Mouse (Mus musculus) hindbrain, embryonic 10.5 days (tissue): ENCODE results near the gene Zfp51. TPM values are rescaled to one million over a fixed set of nuclear protein-coding genes. Genes with fewer than 3 reads are reported as not detected.
A peak's percentile ranks its signal among the peaks of the same experiment; 100 is the strongest.
"Not testable (repeated sequence)": the region's sequence is repeated elsewhere in the genome, so short reads cannot be mapped to it uniquely, and the experiment has no call there.

ENCODE experiments used
- DNase-seq: peaks from one replicate; pipeline ENCODE4 v3.0.0-alpha.2; 2017; ENCODE audit warnings: low spot score
- H3K27ac ChIP-seq: fragments of 300-500 bp; sonication (generic); 2 replicates; pipeline ENCODE4 v1.5.1; 2016; ENCODE audit warnings: mild to moderate bottlenecking, moderate library complexity
- H3K27me3 ChIP-seq: fragments of 300-500 bp; sonication (generic); 2 replicates; pipeline ENCODE4 v1.6.1; 2016; ENCODE audit warnings: mild to moderate bottlenecking; ENCODE audit not compliant: poor library complexity, insufficient read depth, severe bottlenecking
- H3K36me3 ChIP-seq: fragments of 300-500 bp; sonication (generic); 2 replicates; pipeline ENCODE4 v1.6.1; 2016; ENCODE audit warnings: mild to moderate bottlenecking, moderate library complexity
- H3K4me1 ChIP-seq: fragments of 300-500 bp; sonication (generic); replicated peaks from 2 replicates; pipeline ENCODE4 v1.6.1; 2016; ENCODE audit warnings: mild to moderate bottlenecking
- H3K4me3 ChIP-seq: fragments of 300-500 bp; sonication (generic); 2 replicates; pipeline ENCODE4 v1.5.1; 2016; ENCODE audit warnings: mild to moderate bottlenecking, moderate library complexity
- H3K9me3 ChIP-seq: fragments of 300-500 bp; sonication (generic); 2 replicates; pipeline ENCODE4 v1.6.1; 2016; ENCODE audit warnings: mild to moderate bottlenecking, moderate library complexity
- WGBS: fragments of 180-500 bp; shearing (Covaris S2); methylation state at CpG from one replicate; pipeline ENCODE4 v1.1.7; 2016; 5-methylcytosine and 5-hydroxymethylcytosine counted together
- polyA plus RNA-seq: library from polyadenylated mRNA; unstranded; fragments of >200 nt; fragmentation: Nextera tagmentation; extraction: Ambion mirVana; gene quantifications from 2 replicates; pipeline ENCODE4 v1.2.1, GENCODE M21; 2016

Zfp51 gene
- polyA plus RNA-seq, 1 experiment from 2014 or later, result 11.6 TPM

- WGBS, result 83% methylated on average over 10 of the region's 10 CpGs
- not testable (repeated sequence) for H3K27me3 ChIP-seq, H3K4me1 ChIP-seq, DNase-seq, H3K27ac ChIP-seq, H3K36me3 ChIP-seq, H3K9me3 ChIP-seq, H3K4me3 ChIP-seq
Measured at GRCm38 (mm10) chr17:21478103-21478777, 28.1 kb downstream of the Zfp51 start.

GRCm38 (mm10) chr17:21488760-21489499 is 38.8 kb downstream of the Zfp51 start, which contains the start of gene Zfp53:
Gene Zfp53, plus strand, starts transcription at chr17:21488998.
- H3K9me3 ChIP-seq, result no peaks in the 10 kb centered on the region
- peaks cover 12% of the 10 kb centered on the region for H3K36me3 ChIP-seq
- H3K4me3 ChIP-seq, result peak within 1 kb of the TSS; percentile 68
- H3K4me1 ChIP-seq, result peaks cover 17% of the 10 kb centered on the region
- H3K27ac ChIP-seq, result peak within 1 kb of the TSS; percentile 86
- 2% methylated on average over 34 of the region's 34 CpGs for WGBS
- H3K27me3 ChIP-seq, result no peaks in the 10 kb centered on the region
- peak; percentile 85 for DNase-seq

GRCm38 (mm10) chr17:21489500-21490001 is 39.4 kb downstream of the Zfp51 start:
- peaks cover 17% of the 10 kb centered on the region for H3K4me1 ChIP-seq
- peak overlapping the region; percentile 68 for H3K4me3 ChIP-seq
- 25% methylated on average over 8 of the region's 8 CpGs for WGBS
- no peaks in the 10 kb centered on the region for H3K27me3 ChIP-seq
- H3K27ac ChIP-seq, result peak overlapping the region; percentile 86; the same call in 1 of the 2 replicates
- DNase-seq, result no peak
- no peaks in the 10 kb centered on the region for H3K9me3 ChIP-seq
- peaks cover 16% of the 10 kb centered on the region for H3K36me3 ChIP-seq

GRCm38 (mm10) chr17:21501365-21501764 is 51.2 kb downstream of the Zfp51 start:
- H3K9me3 ChIP-seq, result peaks cover 4% of the 10 kb centered on the region; the same call in 1 of the 2 replicates
- H3K27me3 ChIP-seq, result no peaks in the 10 kb centered on the region
- H3K4me3 ChIP-seq, result no peak overlapping the region
- H3K36me3 ChIP-seq, result peaks cover 23% of the 10 kb centered on the region
- H3K4me1 ChIP-seq, result no peaks in the 10 kb centered on the region
- 85% methylated on average over 1 of the region's 1 CpGs for WGBS
- no peak for DNase-seq
- no peak overlapping the region for H3K27ac ChIP-seq

DNA sequence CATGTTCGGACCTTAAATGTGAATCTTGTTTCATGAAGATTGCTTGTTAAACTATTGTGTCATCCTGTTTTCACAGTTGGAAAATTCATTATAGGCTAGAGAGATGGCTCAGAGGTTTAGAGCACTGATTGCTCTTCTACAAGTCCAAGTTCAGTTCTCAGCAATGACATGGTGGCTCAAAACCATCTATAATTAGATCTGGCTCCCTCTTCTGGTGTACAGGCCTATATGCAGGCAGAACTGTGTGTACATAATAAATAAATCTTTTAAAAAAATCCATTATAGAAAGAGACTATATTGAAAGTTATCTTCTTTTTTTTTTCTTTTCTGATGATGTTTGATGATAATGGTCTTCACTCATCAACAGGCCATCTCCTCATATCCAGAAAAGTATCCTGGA is 54.4 kb downstream of the Zfp51 start:
- no peak overlapping the region for H3K4me3 ChIP-seq
- peaks cover 33% of the 10 kb centered on the region for H3K36me3 ChIP-seq
- DNase-seq, result no peak
- H3K27ac ChIP-seq, result no peak overlapping the region
- no peaks in the 10 kb centered on the region for H3K27me3 ChIP-seq
- 97% methylated on average over 1 of the region's 1 CpGs for WGBS
- no peaks in the 10 kb centered on the region for H3K9me3 ChIP-seq
- no peaks in the 10 kb centered on the region for H3K4me1 ChIP-seq

DNA sequence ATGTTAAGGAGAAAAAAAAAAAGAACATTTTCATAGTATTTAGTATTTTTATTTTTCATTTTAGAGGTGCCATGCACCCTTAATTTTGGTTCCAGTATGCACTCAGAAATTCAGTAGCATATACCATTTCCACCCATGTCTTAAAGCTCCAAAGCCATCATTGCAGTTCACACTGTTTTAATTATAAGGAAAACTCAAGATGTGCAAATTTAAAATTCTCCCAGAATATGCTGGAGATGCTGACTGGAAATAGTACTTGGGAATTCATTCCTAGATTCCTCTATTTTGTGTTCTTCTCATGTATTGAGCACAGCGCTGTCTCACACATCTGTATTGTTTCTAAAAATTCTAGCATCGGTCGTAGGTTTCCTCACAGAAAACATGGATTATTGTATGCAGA is 56.1 kb downstream of the Zfp51 start:
- DNase-seq, result no peak
- Histone ChIP-seq H3K4me3 (no peak overlapping the region), H3K27ac (no peak overlapping the region), H3K36me3 (peaks cover 27% of the 10 kb centered on the region), H3K4me1 (no peaks in the 10 kb centered on the region), H3K27me3 (no peaks in the 10 kb centered on the region), H3K9me3 (no peaks in the 10 kb centered on the region)
- 96% methylated on average over 3 of the region's 3 CpGs for WGBS

DNA sequence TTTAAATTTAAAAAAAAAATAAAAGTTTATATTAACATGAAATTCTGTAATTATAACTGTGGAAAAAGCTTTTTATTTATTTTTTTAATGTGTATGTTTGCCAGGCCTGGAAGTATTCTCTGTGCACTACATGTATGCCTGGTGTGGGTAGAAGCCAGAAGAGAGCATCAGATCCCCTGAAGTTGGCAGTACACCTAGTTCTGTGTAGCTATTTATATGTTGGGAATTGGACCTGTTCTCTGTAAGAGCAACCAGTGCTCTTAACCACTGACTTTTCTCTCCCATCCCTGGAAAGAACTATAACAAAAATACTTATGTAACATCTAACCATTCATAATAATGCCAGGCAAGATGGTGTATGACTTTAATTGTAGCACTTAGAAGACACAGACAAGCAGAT is 59.6 kb downstream of the Zfp51 start:
- no peak overlapping the region for H3K27ac ChIP-seq
- H3K4me1 ChIP-seq, result no peaks in the 10 kb centered on the region
- DNase-seq, result no peak
- H3K27me3 ChIP-seq, result no peaks in the 10 kb centered on the region
- H3K9me3 ChIP-seq, result no peaks in the 10 kb centered on the region
- H3K36me3 ChIP-seq, result peaks cover 25% of the 10 kb centered on the region
- H3K4me3 ChIP-seq, result no peak overlapping the region

Other genes starting within 250 kb of the Zfp51 start
- not detected in 2 replicates for gene Vmn1r234, start 224.3 kb upstream of the Zfp51 start, polyA plus RNA-seq
- not detected in 2 replicates for gene Vmn1r235, start 194.0 kb upstream of the Zfp51 start, polyA plus RNA-seq
- not detected in 2 replicates for gene Vmn1r236, start 167.4 kb upstream of the Zfp51 start, polyA plus RNA-seq
- gene Vmn1r237, start 138.5 kb upstream of the Zfp51 start, polyA plus RNA-seq, result not detected in 2 replicates
- gene Zfp677, start 66.6 kb upstream of the Zfp51 start, polyA plus RNA-seq, result 2.6 TPM in 2 replicates
- 2.3 and 3.8 TPM in 2 replicates for gene Zfp54, start 27.1 kb upstream of the Zfp51 start, polyA plus RNA-seq
- gene Zfp53, start 38.6 kb downstream of the Zfp51 start, polyA plus RNA-seq, result 6.3 and 9.6 TPM in 2 replicates
- 1.5 and 2.0 TPM in 2 replicates for gene Zfp52, start 85.2 kb downstream of the Zfp51 start, polyA plus RNA-seq
- 12.1 and 13.9 TPM in 2 replicates for gene Zfp948, start 116.6 kb downstream of the Zfp51 start, polyA plus RNA-seq
- gene Zfp983, start 200.2 kb downstream of the Zfp51 start, polyA plus RNA-seq, result 5.4 and 5.7 TPM in 2 replicates
- gene Gm10226, start 241.5 kb downstream of the Zfp51 start, polyA plus RNA-seq, result 10.5 and 11.6 TPM in 2 replicates